Mouse (Mus musculus) heart, adult 11 months (tissue): ENCODE data around the gene Olfr368.

Experiments used
- DNase-seq: peaks from one replicate; pipeline ENCODE4 v3.0.0; 2022

The Olfr368 gene

GRCm38 (mm10) chr2:37326215-37326614 lies at the start of gene Olfr368:
TSS of gene Olfr368 (plus strand) at chr2:37326515.
- no peak for DNase-seq

DNA sequence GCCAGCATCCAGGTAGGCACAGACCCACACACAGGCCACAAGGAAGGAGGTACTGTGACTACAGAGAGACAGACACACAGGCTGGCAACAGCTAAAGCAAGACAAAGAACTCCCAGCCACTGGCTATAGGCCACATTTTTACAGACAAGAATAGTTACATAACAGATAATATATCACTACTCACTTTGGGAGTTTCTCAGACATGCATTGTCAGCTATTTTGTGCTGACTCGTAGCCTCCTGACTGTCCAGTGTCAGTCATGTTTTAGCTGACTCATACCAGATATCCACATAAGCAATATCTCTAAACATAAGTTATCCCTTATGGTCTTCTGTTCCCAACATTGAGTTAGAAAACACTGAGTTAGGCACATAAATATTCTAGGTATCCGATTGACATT lies 7.0 kb downstream of the Olfr368 start:
- DNase-seq, result peak; percentile 66

- peak; percentile 84 for DNase-seq
These were observed 12.3 kb downstream of the Olfr368 start for GRCm38 (mm10) chr2:37338497-37339187.

DNA sequence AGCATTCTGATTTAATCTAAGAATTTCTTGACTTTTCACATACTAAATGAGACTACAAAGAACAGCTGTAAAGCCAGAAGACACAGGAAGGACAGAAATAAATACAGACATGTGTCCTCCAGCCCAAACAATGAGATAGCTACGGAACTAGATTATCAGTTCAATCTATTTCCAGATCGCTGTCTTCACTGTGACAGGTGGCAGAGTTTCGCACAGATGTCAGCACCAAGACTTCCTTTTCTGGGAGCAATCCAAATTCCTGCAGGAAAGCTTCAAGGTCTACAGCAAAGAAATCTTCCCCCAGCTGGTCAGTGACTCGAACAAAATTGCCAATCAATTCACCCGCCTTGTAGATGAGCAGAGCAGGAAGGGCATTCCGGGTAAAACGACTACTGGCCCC lies 25.4 kb downstream of the Olfr368 start:
- peak; percentile 90 for DNase-seq

DNA sequence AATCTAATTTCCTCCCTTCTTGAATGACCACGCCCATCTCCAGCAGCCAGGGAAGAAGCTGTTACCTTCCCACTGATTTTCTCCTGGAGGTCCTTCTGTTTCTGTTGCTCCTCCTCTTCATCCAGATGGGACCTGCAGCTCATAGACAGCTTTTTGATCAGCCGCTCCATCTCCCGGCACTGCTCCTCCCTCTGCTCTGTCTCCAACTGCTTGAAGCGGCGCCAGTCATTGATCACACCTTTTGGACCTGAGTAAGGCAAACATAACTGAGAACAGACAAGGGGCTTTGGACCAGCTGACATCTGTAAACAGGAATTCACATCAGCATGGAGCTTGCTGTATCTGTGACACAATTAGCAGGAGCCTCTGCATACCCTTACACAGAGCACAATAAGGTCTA lies 29.3 kb downstream of the Olfr368 start:
- DNase-seq, result peak; percentile 84

DNA sequence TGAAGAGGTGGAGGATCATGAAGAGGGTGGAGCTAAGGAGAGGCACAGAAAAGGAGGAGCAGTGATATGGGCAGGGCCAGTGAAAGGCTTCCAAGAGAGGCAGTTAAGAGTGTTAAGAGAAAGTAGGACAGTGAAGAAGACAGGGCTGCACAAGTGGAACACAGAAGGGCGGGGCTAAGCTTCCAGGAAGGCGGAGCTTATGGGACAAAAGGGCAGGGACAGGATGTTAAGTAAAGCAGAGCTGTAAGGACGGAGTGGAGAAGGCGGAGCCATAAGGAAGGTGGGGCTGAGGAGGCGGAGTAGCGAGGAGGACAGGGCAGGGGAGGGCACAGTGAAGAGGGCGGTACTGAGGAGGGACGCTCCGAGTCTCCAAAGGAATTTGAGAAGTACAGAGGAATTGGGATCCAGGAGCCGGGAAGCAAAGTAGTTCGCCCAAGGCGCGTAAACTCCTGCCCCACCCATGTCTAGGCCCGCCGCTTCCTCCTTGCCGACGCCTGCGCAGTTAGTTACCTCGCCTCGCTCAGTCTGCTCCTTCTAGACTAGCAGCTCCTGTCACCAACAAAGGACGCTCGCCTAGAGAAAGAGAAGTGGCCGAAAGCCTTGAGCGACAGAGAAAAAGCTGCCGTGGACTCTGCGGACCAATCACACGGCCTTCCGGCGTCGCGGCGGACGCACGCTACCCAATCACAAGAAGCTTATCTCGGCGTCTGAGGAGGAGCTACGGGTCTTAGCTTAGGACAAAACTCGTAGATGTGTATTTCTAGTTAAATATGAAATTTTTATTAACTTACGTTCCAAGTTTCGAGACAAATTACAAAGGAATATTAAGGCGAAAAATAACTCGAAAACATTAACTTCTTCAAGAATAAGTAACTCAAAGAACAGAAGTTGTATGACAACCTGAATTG lies 32.6 kb downstream of the Olfr368 start, which contains the start of gene Pdcl:
Gene Pdcl (minus strand): TSS at position 700 of the 908 bp plus-strand sequence.
- peak; percentile 99 for DNase-seq

DNA sequence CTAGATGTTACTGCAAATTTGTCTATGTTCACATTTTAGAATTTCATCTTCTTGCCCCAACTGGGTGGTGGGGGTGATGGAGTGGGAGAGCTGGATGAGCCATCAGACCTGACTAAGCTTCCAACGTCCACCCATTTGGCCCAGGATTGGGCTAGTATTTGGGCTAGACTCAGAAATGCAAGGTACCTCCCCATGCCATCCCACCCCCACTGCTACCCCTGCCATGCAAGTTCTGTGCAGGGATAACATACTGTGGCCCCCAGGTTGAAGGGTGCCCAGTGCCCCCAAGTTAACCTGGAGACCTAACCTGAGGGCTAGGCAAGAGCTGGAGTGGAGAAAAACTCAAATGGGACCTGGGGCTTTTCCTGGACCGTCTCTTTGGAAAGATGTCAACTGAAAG lies 33.6 kb downstream of the Olfr368 start:
- DNase-seq, result peak; percentile 92

DNA sequence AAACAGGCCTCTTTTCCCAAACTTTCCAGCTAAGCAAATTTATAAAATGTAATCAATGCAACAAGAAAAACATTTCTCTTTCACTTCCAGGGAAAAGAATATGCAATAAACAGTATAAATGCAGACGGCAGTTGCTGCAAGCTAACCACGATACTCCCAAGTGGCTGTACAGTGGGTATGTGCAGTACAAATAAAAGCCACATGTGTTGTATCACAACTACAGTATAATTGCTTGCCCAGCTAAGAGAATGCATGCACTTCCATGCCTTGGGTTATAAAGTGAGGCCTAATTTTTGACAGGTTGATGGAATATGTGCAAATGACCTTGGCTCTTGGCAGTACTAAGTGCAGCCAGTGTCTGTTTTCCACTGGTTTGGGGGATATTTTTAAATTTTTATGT lies 44.3 kb downstream of the Olfr368 start:
- DNase-seq, result peak; percentile 36

DNA sequence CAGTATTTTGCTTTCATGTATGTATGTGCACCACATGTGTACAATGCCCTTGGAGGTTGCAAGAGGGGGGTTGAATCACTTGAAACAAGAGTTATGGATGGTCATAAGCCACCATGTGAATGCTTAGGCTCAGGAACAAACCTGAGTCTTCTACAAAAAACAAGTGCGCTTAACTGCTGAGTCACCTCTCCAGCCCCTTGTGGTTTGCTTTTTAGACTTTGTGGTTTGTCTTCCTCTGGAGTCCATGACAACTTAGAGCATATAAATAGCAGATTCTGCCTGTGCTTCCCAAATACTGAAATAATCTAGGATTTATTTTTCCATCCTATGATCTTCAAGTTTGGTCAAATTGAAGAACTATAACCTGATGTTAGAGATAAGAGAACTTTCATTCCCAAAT lies 49.7 kb downstream of the Olfr368 start:
- peak; percentile 25 for DNase-seq

DNA sequence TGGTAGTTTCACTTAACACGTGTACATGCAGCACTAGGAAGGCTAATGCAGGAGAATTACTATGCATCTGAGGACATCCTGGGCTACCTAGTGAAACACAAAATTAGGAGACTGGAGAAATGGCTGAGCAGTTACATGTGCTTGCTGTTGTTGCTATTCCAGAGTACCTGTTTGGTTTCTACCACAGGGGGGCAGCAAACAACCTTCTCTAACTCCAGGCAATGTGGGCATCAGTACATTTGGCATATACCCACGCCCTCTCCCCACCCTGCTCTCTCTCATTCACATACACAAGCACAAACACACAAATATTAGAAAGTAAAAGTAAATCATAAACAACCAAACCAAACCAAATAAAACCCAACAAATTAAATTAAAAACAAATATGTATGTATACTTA lies 53.9 kb downstream of the Olfr368 start:
- DNase-seq, result no peak
